Mouse (Mus musculus): Measurements from ENCODE around the gene Tubgcp2.

The Tubgcp2 gene

DNA sequence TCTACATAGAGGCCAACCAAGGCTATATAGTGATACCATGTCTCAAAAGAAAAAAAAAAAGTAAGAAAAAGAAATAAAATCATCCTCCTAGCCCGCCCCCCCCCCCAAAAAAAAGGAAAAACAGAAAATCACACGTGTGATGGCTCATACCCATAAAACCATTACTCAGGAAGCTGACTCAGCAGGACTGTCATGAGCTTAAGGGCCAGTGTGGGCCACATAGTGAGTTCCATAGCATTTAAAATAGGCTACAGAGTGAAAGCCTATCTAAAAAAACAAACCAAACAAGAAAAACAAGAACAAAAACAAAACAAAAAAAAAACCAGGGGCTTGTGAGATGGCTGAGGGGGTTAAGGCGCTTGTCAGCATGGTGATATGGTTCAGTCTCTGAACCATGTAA lies 55.7 kb downstream of the Tubgcp2 start:
- DNase-seq (ENCODE audit: low spot score in 2 of 2) = no peak

- DNase-seq (ENCODE audit: low spot score in 2 of 2) = peak in 1 of 2 experiments; percentile 56
Observed at GRCm38 (mm10) chr7:139979011-139979719, 57.3 kb downstream of the Tubgcp2 start.

- peak; percentile 94 to 95 for DNase-seq (ENCODE audit: low spot score in 2 of 2)
Observed at GRCm38 (mm10) chr7:139978278-139978892, 58.1 kb downstream of the Tubgcp2 start, which contains the start of gene 6430531B16Rik. 6430531B16Rik (minus strand) TSS chr7:139978755.

- no peak for DNase-seq (ENCODE audit: low spot score in 2 of 2)
Observed at GRCm38 (mm10) chr7:139975471-139975870, 61.0 kb downstream of the Tubgcp2 start.

GRCm38 (mm10) chr7:139974307-139974706 lies 62.2 kb downstream of the Tubgcp2 start:
- no peak for DNase-seq (ENCODE audit: low spot score in 2 of 2)

DNA sequence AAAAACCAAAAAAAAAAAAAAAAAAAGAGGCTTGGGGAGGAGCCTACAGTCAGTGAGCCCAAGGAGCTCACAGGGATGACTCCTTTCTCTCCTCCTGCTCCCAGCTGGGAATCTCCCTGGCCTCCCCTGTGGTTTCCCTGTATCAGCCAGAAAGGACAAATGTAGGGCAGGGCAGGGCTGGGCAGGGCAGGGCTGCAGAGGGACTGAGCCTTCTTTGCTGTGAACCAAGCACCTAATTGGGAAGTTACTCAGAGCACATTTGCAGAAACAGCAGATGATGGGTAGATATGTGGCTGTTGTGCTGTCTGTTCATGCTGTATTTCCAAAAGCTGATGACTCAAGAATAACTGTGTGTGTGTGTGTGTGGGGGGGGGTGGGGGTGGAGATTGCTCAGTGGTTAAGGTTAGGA lies 63.5 kb downstream of the Tubgcp2 start:
- no peak for DNase-seq (ENCODE audit: low spot score in 2 of 2)

GRCm38 (mm10) chr7:139971436-139971835 lies 65.0 kb downstream of the Tubgcp2 start:
- no peak for DNase-seq (ENCODE audit: low spot score in 2 of 2)

GRCm38 (mm10) chr7:139970979-139971378 lies 65.5 kb downstream of the Tubgcp2 start:
- DNase-seq (ENCODE audit: low spot score in 2 of 2) = no peak

- DNase-seq (ENCODE audit: low spot score in 2 of 2) = no peak
Observed at GRCm38 (mm10) chr7:139970216-139970919, 66.1 kb downstream of the Tubgcp2 start.

DNA sequence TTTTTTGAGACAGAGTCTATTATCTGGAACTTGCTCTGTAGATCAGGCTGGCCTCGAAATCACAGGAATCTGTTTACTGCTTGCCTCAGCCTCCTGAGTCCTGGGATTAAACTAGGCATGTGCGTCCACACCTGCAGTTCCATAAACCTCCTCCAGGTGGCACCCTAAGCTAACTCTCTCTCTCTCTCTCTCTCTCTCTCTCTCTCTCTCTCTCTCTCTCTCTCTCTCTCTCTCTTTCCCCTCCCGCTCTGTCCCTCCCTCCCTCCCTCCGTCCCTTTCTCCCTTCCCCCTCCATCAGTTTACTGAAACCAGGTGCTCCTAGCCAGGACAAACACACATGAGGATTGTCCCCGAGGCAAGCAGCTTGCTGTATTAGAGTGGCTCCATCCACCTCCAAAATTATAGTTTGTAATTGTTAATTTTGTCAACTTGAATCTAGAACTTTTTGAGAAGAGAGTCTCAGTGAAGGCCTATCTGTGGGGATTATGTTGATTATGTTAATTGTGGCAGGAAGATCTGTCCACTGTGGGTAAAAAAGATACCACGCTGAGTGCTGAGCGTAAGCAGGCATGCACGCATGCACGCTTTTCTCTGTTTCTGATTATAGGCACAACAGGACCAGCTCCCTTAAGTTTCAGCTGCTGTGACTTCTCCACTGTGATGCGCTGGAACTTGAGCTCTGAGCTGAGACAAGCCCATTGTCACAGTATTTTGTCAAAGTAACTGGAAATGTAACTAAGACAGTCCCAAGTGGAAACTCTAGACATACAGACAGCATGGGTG lies 66.9 kb downstream of the Tubgcp2 start:
- DNase-seq (ENCODE audit: low spot score in 2 of 2) = peak; percentile 88 to 90

- no peak for DNase-seq (ENCODE audit: low spot score in 2 of 2)
Observed at GRCm38 (mm10) chr7:139968428-139968827, 68.0 kb downstream of the Tubgcp2 start.

DNA sequence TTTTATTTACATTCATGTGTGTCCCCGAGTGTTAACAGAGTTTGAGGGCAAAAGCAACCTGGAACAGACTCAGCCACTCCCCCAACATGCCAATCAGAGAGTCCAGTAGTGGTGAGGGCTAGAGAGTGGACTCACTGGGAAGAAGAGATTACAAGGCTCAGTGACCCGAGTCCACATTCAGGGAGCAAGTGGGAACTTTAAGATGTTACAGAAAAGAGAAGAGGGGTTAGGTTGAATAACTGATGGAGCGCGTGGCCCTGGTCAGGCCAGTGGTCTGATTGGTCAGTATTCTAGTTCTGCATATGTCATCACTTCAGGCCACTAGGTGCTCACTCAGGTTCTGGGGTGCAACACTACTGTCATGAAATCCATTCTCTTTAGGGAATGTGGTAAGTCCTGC lies 69.3 kb downstream of the Tubgcp2 start:
- DNase-seq (ENCODE audit: low spot score in 2 of 2) = no peak

DNA sequence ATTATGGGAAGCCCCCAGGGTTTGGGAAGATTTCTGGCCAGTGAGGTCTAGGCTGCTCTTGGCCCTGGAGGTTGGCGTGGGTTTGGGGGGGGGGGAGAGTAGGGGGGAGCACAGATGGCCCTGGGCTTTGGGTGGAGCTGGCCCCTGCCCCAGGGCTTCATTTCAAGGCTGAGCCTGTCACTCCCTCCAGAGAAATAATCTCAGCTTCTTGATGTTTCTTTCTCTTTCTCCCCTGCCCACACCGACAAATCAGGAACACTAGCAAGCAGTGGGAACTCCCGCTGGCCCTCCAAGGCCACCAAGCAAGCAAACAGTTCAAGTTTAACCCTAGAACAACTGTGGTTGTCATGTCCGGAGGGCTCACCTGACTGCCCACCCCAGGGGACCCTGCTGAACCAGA lies 72.7 kb downstream of the Tubgcp2 start:
- DNase-seq (ENCODE audit: low spot score in 2 of 2) = no peak

DNA sequence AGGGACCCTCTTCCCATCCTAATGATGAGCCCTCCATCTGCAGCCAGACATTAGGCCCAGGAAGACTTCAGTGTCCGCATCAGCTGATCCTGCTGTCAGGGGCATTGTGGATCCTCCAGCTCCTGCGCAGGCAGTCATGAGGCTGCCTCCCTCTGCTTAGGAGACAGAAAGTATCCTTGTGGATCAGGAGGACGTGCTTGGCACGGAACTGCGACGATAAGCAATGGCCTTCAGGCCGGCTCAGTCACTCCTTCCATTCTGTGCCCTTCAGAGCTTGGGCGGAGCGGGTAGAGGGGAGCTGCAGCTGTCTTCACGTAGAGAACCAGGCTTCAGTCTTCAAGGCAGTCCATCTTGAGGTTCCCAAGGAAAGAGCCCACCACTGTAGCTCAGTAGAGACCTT lies 75.3 kb downstream of the Tubgcp2 start:
- no peak for DNase-seq (ENCODE audit: low spot score in 2 of 2)

DNA sequence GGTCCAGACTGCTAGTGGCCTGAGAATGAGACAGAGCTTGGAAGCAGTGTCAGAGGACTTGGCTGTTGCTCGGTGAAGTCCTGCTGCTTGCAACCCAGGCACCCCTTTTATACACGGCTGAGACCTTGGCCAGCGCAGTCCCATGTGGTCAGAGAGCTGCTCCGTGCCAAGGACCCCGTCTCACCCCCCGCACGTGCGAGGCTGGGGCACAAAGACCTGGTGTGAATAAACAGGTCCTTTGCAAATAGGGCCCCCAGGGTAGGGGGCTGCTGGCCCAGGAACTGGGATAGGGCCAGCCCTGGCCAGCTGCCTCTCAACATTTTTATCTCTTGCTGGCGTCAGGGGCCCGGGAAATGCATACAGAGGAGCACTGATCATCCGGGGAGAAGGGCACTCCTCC lies 78.5 kb downstream of the Tubgcp2 start:
- DNase-seq (ENCODE audit: low spot score in 2 of 2) = peak in 1 of 2 experiments; percentile 32

GRCm38 (mm10) chr7:139957437-139957836 lies 79.0 kb downstream of the Tubgcp2 start:
- no peak for DNase-seq (ENCODE audit: low spot score in 2 of 2)

DNA sequence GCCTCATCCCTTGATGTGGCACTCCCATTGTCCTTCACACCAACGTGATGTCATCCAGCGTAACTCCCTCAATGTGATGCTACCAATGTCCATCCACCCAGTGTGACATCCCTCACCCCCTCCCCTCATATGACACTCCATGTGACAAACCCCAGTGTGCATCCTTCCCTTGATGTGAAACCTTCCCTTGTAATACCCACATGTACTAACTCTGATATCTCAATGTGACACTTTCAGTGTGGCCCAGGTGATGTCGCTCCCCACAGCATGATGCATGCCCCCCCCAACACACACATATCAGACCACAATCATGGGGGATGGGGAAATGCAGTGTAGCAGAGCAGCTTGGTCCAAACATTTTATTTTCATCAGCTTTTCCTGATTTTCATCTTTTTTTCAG lies 79.8 kb downstream of the Tubgcp2 start:
- no peak for DNase-seq (ENCODE audit: low spot score in 2 of 2)

GRCm38 (mm10) chr7:139955505-139955904 lies 81.0 kb downstream of the Tubgcp2 start:
- DNase-seq (ENCODE audit: low spot score in 2 of 2) = no peak

DNA sequence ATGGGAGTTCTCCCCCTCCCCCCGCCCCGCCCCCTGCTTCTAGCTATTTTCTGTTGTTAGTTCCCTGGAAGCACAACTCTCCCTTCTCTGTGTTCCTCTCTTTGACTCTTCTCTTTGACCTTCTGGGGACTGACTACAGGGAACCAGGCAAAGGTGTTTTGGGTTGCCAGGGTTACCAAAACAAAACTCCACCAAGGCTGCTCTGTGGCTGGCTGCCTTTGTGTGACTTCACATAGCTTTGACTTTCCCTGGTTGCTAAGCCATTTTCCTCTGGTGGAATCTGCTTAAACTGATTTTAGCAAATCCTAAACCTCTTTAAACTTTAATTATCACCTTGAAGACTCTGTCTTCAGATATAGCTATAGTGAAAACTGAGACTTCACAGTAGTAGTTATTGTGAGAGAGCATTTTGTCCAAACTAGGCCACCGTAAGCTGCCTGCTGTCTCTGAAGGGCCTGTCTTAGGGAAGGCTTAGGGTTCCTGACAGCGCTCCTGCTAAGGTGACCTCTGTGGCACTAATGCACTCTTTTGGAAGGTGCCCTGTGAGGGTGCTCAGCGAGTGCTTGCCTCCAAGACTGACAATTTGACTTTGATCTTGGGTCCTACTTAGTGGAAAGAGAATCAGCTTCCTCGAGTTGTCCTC lies 84.4 kb downstream of the Tubgcp2 start:
- no peak for DNase-seq (ENCODE audit: low spot score in 2 of 2)

- DNase-seq (ENCODE audit: low spot score in 2 of 2) = no peak
Observed at GRCm38 (mm10) chr7:139951079-139951478, 85.4 kb downstream of the Tubgcp2 start.

DNA sequence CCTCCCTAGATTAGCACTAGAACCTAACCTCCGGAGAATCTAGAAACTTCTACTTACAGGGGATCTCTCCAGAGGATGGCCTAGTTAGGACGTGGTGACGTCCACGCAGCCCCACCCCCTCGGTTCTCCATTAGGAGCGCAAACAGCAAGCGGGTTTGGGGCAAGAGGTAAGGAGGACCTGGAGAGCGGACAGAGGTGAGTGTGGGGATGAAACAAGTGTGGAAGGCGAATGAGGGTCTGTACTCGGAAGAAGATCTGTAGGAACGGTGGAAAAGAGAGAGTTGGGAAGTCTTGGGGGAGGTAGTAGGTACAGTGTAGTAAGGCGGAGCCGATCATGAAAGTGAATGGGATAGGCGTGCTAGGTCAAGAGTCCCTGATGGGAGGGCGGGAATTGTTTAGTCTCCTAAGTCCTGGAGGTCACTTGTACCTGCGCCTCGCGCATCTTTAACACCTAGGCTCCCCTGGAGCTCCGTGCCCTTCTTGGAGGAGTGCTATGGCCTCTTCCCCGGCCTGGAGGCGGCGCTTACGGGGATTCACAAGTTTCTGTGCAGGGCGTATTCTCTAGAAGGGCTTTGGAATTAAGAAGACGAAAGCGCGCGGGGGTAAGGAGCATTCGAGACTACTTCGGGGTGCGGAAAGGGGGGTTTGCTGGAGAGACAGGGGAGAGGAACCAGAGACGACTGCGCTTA lies 86.0 kb downstream of the Tubgcp2 start:
- no peak for DNase-seq (ENCODE audit: low spot score in 2 of 2)
